8 mouse cellular contexts compared by ENCODE assay signal in the genomic region with DNA sequence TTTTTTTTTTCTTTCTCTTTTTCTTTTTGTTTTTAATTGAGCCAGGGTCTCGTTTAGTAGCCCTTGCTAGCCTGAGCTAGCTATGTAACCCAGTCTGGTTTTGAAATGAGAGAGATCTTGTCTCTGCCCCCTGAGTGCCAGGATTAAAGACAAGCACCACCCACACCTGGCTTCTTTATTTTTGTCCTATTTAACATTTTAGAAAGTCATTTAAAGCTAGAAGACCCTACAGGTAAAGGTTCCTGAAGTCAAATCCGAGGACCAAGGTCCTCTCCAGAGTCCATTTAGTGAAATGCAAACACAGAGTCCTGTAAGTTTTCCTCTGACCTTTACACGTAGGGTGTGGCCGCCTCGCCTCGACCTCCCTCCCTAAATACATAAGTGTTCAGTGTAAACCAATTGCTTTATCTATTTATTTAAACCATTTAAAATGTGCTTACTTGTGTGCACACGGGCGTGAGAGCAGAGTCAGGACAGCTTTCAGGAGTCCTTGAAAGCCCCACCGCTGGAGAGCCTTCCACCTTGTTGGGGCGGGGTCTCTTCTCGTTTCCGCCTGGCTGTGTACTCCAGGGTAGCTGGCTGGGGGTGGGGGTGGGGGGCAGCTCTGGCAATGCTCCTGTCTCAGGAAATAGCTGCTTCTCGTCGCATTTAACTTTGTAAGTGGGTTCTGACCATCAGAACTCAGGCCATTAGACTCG. TPM values are rescaled to one million over a fixed set of nuclear protein-coding genes. Genes with fewer than 3 reads are reported as not detected.
DNase-seq lines count a peak whose midpoint lies in the region; ATAC-seq and TF ChIP-seq lines count a peak whose summit lies in the region.

No protein-coding gene starts in this region.

- WGBS in hindbrain, embryonic 14.5 days = 16% methylated on average over 15 of the region's 15 CpGs
- 17% methylated on average over 15 of the region's 15 CpGs for WGBS in midbrain, embryonic 13.5 days

- no peaks in the 10 kb centered on the region for H3K36me3 ChIP-seq in E14TG2a.4 (ENCODE audit: insufficient read depth, low read length)
- no peaks in the 10 kb centered on the region for H3K36me3 ChIP-seq in hindbrain, embryonic 14.5 days (replicated peaks; ENCODE audit: control insufficient read depth, insufficient read depth)
- H3K36me3 ChIP-seq in midbrain, embryonic 13.5 days = no peaks in the 10 kb centered on the region

- H3K27me3 ChIP-seq in E14TG2a.4 (ENCODE audit: insufficient read depth, low read length) = no peaks in the 10 kb centered on the region
- H3K27me3 ChIP-seq in hindbrain, embryonic 14.5 days (ENCODE audit: control insufficient read depth, insufficient read depth, low read length) = peaks cover 22% of the 10 kb centered on the region
- H3K27me3 ChIP-seq in midbrain, embryonic 13.5 days = peaks cover 19% of the 10 kb centered on the region

- peak overlapping the region; percentile 82 for H3K4me3 ChIP-seq in E14TG2a.4 (replicated peaks; ENCODE audit: low read length)
- H3K4me3 ChIP-seq in hindbrain, embryonic 14.5 days (replicated peaks; ENCODE audit: low read length) = peak overlapping the region; percentile 13
- peak overlapping the region; percentile 7; the same call in 1 of the 2 replicates for H3K4me3 ChIP-seq in midbrain, embryonic 13.5 days (replicated peaks)
- no peak overlapping the region for H3K4me3 ChIP-seq in gastrocnemius, adult 2 months

- DNase-seq in R1 (ENCODE audit: low read depth, low spot score) = peak; percentile 96
- DNase-seq in hindbrain, embryonic 14.5 days (ENCODE audit: low spot score) = no peak
- no peak for DNase-seq in cerebellum, postnatal 14 days
- no peak for DNase-seq in gastrocnemius, adult 2 months
- DNase-seq in layer of hippocampus, adult 18-20 months (ENCODE audit: low spot score in 2 of 2) = no peak
- no peak for DNase-seq in frontal cortex, postnatal 25 days (ENCODE audit: low spot score in 2 of 2)

- intact Hi-C loops in gastrocnemius, adult 2 months (cut with DNase I) = no loop called here

- TF ChIP-seq CTCF in E14TG2a.4 (conservative IDR thresholded peaks at IDR 0.05; ENCODE audit: low read length) = no peak
- TF ChIP-seq CTCF in gastrocnemius, adult 2 months (IDR thresholded peaks at IDR 0.05) = no peak

- H3K9me3 ChIP-seq in E14TG2a.4 (ENCODE audit: low read length) = no peaks in the 10 kb centered on the region
- H3K9me3 ChIP-seq in hindbrain, embryonic 14.5 days (ENCODE audit: control insufficient read depth, low read length) = no peaks in the 10 kb centered on the region
- H3K9me3 ChIP-seq in midbrain, embryonic 13.5 days = no peaks in the 10 kb centered on the region

- H3K4me2 ChIP-seq in hindbrain, embryonic 14.5 days (replicated peaks) = peak overlapping the region; percentile 44
- peak overlapping the region; percentile 35 for H3K4me2 ChIP-seq in midbrain, embryonic 13.5 days (replicated peaks)

- no peak overlapping the region for H3K27ac ChIP-seq in hindbrain, embryonic 14.5 days
- H3K27ac ChIP-seq in midbrain, embryonic 13.5 days = no peak overlapping the region
- no peak overlapping the region for H3K27ac ChIP-seq in gastrocnemius, adult 2 months

- H3K4me1 ChIP-seq in E14TG2a.4 (replicated peaks; ENCODE audit: low read depth, low read length) = peaks cover 61% of the 10 kb centered on the region
- no peaks in the 10 kb centered on the region; the same call in none of the 2 replicates for H3K4me1 ChIP-seq in hindbrain, embryonic 14.5 days (replicated peaks; ENCODE audit: control insufficient read depth, insufficient read depth, low read length)
- peaks cover 21% of the 10 kb centered on the region for H3K4me1 ChIP-seq in midbrain, embryonic 13.5 days (replicated peaks)

- no peak for ATAC-seq in hindbrain, embryonic 14.5 days (ENCODE audit: low FRiP score)
- ATAC-seq in midbrain, embryonic 13.5 days = no peak

- peak overlapping the region; percentile 28; the same call in 1 of the 2 replicates for H3K9ac ChIP-seq in hindbrain, embryonic 14.5 days
- no peak overlapping the region; the same call in 1 of the 2 replicates for H3K9ac ChIP-seq in midbrain, embryonic 13.5 days (replicated peaks)

RNA-seq across cellular contexts. Expression of a gene that starts 4.8 kb away (rescaled TPM):
- polyA plus RNA-seq in hindbrain, embryonic 14.5 days (2014; fragmentation: Nextera tagmentation; extraction: Ambion mirVana) = 352 and 389 TPM in 2 replicates
- polyA plus RNA-seq in midbrain, embryonic 13.5 days (2015; fragmentation: Nextera tagmentation; extraction: Ambion mirVana) = 281 and 302 TPM in 2 replicates
- 100 to 1,000 TPM; 458 to 462 TPM for total RNA-seq in gastrocnemius, adult 2 months (2021)
- total RNA-seq in layer of hippocampus, adult 18-20 months (2021) = 100 to 1,000 TPM; 905 to 926 TPM

RNA-seq across cellular contexts. Expression of a gene that starts 25.0 kb away (rescaled TPM):
- polyA plus RNA-seq in hindbrain, embryonic 14.5 days (2014; fragmentation: Nextera tagmentation; extraction: Ambion mirVana) = 41.3 and 43.1 TPM in 2 replicates
- polyA plus RNA-seq in midbrain, embryonic 13.5 days (2015; fragmentation: Nextera tagmentation; extraction: Ambion mirVana) = 76.2 and 78.4 TPM in 2 replicates
- total RNA-seq in gastrocnemius, adult 2 months (2021) = 1 to 10 TPM; 7.6 to 7.9 TPM
- total RNA-seq in layer of hippocampus, adult 18-20 months (2021) = 1 to 10 TPM; 2.5 to 3.9 TPM

RNA-seq across cellular contexts. Expression of a gene that starts 43.8 kb away (rescaled TPM):
- not detected in 2 replicates for polyA plus RNA-seq in hindbrain, embryonic 14.5 days (2014; fragmentation: Nextera tagmentation; extraction: Ambion mirVana)
- 0.12 TPM in 1 of 2 replicates, not detected in the other for polyA plus RNA-seq in midbrain, embryonic 13.5 days (2015; fragmentation: Nextera tagmentation; extraction: Ambion mirVana)
- total RNA-seq in gastrocnemius, adult 2 months (2021) = 1 to 10 TPM in 1 of 2 experiments, under 1 TPM in 1; 0.87 to 8.6 TPM
- total RNA-seq in layer of hippocampus, adult 18-20 months (2021) = not detected

RNA-seq across cellular contexts. Expression of a gene that starts 44.8 kb away (rescaled TPM):
- polyA plus RNA-seq in hindbrain, embryonic 14.5 days (2014; fragmentation: Nextera tagmentation; extraction: Ambion mirVana) = not detected in 2 replicates
- polyA plus RNA-seq in midbrain, embryonic 13.5 days (2015; fragmentation: Nextera tagmentation; extraction: Ambion mirVana) = 0.16 TPM in 1 of 2 replicates, not detected in the other
- total RNA-seq in gastrocnemius, adult 2 months (2021) = not detected
- total RNA-seq in layer of hippocampus, adult 18-20 months (2021) = not detected
